Mouse (Mus musculus) bone marrow macrophage, adult 2 months (primary cell): ENCODE data around the gene Ppm1g. TPM values are rescaled to one million over a fixed set of nuclear protein-coding genes. Genes with fewer than 3 reads are reported as not detected.

Experiments used
- H3K27ac ChIP-seq: 2 replicates; pipeline ENCODE4 v1.5.1; 2012; ENCODE audit warnings: low read depth, low read length; ENCODE audit not compliant: insufficient read depth
- H3K4me1 ChIP-seq: 2 replicates; pipeline ENCODE4 v1.6.1; 2012; ENCODE audit warnings: low read length; ENCODE audit not compliant: control insufficient read depth, insufficient read depth
- H3K4me3 ChIP-seq: 2 replicates; pipeline ENCODE4 v1.5.1; 2012; ENCODE audit warnings: mild to moderate bottlenecking, low read length, moderate library complexity; ENCODE audit not compliant: insufficient read depth
- CTCF ChIP-seq: IDR thresholded peaks from 2 replicates; pipeline ENCODE4 v1.5.1; 2012; ENCODE audit warnings: low read depth, mild to moderate bottlenecking, low read length, moderate library complexity
- POLR2A ChIP-seq: IDR thresholded peaks from 2 replicates; pipeline ENCODE4 v1.6.1; 2012; ENCODE audit warnings: mild to moderate bottlenecking, low read depth, low read length, borderline replicate concordance
- polyA plus RNA-seq: library from polyadenylated mRNA; stranded (reverse); fragments of >200 nt; gene quantifications from 2 replicates; pipeline ENCODE4 v1.2.4, GENCODE M21; 2012; ENCODE audit not compliant: missing spikeins, insufficient read depth, insufficient read length

The Ppm1g gene
- polyA plus RNA-seq, 1 experiment: 67.7 TPM

DNA sequence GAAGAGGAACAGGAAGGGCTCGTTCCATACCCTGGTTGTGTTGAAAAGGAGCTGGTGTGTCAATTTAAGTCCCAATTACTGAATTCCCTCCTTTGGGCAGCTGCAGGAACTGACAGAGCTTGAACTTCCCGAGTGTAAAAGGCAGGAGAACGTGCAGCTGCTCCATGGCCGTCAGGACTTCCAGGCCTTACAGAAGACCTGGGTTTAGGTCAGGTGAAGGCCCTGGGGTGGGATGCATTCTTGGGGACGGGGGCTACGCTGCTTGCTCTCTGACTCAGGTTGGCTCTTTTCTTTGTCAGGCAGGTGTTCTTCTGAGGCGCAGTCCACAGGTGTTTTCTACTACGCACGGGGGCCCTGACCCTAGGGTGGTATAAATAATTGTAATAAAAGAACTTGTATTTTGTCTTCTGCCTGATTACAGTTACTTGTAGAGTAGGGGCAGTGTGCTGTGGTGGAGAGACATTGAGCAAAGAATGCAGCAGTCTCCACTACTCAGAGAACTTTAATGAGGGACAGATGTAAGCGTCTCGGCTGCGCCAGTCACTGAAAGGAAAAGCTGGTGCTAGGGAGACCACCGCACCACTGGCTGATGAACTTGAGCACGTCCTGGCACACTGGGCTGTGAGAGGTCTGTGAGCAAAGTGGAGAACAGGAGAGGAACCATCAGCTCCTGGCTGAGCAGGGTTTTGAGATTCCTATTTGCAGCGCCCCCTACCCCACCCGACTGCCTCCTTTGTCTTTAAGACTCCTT lies 32.5 kb upstream of the Ppm1g start:
- no peak overlapping the region for H3K4me3 ChIP-seq
- H3K4me1 ChIP-seq: peaks cover 34% of the 10 kb centered on the region
- TF ChIP-seq CTCF (no peak; the same call in 1 of the 2 replicates), POLR2A (no peak)
- no peak overlapping the region for H3K27ac ChIP-seq

DNA sequence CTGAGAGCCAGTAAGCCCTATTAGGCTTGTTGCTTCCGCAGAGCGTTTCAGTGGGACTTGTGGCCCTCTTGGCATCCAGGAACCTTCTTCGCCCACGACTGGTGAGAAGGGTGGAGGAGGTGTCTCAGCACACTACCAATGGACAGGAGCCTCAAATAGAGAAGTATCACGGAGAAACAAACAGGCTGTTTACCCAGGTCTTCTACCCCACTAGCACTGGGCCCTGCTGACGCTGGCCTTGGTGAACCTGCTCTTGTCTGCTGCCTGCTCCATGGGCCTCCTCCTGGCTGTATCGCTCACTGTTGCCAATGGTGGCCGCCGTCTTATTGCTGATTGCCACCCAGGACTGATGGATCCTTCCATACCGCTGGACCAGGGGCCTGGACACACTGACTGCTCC lies 31.7 kb upstream of the Ppm1g start:
- TF ChIP-seq CTCF: no peak
- no peak for TF ChIP-seq POLR2A
- H3K27ac ChIP-seq: no peak overlapping the region
- H3K4me1 ChIP-seq: peaks cover 28% of the 10 kb centered on the region
- no peak overlapping the region for H3K4me3 ChIP-seq

DNA sequence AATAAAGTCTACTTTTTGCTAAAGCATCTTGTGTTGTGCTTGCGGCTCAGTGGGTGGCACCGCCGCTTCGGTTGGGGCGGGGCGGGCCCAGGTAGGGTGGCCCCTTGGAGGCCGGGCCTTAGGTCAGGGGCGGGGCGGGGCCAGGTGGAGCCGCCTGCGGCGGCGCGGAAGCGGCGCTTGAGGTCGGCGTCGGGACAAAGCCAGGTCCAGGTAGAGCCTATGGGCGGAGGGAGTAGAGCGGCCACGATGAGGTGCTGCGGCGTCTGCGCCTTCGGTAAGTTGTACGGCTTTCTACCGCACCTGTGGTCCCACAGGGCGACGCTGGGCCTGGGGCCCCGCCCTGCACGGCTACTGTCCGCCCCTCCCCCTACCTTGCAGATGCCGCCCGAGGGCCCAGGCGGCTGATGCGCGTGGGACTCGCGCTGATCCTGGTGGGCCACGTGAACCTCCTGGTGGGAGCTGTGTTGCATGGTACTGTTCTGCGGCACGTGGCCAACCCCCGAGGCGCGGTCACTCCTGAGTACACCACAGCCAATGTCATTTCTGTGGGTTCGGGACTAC lies 31.1 kb upstream of the Ppm1g start, which contains the start of gene Krtcap3:
Krtcap3 (plus strand) TSS at position 151 of the 561 bp plus-strand sequence.
- no peak for TF ChIP-seq CTCF
- no peak for TF ChIP-seq POLR2A
- Histone ChIP-seq H3K4me3 (no peak within 1 kb of the TSS), H3K4me1 (peaks cover 28% of the 10 kb centered on the region), H3K27ac (no peak within 1 kb of the TSS)

DNA sequence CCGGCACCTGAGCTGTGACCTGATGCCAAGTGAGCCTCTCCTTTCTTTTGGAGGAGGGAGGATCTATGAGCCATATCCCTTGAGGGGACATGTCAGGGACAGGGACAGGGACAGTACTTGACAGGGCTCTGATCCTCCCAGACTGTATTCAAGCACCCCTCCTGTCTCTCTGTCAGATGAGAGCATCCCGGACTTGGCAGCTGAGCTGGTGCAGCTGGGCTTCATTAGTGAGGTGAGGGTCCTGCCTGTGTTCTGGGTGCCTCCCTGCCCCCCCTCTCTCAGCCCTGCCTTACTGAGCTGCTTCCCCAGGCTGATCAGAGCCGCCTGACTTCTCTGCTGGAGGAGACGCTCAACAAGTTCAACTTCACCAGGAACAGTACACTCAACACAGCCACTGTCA lies 30.2 kb upstream of the Ppm1g start:
- peaks cover 25% of the 10 kb centered on the region for H3K4me1 ChIP-seq
- no peak overlapping the region for H3K27ac ChIP-seq
- no peak overlapping the region for H3K4me3 ChIP-seq
- TF ChIP-seq POLR2A (no peak), CTCF (no peak)

DNA sequence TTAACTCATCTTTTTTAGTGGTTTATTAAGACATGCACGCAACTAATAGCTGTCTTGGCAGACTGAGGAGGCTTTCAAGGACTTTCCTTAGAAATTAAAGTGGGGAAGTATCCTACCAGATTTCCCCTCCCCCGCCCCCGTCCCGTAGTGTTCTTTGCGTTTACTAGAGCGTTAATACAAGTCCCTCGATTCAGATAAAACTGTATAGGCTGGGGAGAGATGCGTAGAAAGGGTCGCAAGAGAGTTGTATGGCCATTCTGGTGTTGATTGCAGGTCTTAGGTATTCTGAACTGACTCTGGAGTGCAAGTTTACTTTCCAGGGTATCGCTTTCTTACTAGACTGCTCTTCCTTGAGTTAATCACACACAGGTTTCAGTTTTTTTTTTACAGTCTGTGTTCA lies 21.7 kb upstream of the Ppm1g start:
- Histone ChIP-seq H3K4me1 (peaks cover 8% of the 10 kb centered on the region), H3K4me3 (peak overlapping the region; percentile 71), H3K27ac (no peak overlapping the region)
- no peak for TF ChIP-seq POLR2A
- TF ChIP-seq CTCF: no peak

DNA sequence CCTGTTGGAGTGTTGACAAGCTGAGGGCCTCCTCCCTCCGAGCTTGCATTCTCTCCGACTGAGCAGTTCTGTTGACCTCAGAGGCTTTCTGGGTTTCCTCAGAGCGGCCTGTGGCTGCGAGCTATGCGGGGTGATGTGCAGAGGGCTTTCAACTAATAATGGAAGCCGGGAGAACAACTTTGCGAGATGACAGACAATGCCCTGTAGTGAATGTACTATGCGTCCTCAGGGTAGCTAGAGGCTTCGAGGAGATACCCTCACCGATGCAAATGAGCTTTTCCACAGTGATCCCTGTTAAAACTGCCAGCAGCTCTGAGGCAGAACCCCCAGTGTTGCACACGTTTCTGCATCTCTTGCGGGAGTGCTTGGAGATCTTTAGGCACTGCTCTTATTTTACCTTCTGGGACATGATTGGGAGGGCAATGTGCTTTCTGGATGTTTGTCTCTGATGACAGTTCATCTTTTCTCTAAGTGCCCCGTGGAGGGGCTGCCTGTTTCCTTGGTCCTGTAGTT lies 21.1 kb upstream of the Ppm1g start:
- TF ChIP-seq CTCF: no peak

DNA sequence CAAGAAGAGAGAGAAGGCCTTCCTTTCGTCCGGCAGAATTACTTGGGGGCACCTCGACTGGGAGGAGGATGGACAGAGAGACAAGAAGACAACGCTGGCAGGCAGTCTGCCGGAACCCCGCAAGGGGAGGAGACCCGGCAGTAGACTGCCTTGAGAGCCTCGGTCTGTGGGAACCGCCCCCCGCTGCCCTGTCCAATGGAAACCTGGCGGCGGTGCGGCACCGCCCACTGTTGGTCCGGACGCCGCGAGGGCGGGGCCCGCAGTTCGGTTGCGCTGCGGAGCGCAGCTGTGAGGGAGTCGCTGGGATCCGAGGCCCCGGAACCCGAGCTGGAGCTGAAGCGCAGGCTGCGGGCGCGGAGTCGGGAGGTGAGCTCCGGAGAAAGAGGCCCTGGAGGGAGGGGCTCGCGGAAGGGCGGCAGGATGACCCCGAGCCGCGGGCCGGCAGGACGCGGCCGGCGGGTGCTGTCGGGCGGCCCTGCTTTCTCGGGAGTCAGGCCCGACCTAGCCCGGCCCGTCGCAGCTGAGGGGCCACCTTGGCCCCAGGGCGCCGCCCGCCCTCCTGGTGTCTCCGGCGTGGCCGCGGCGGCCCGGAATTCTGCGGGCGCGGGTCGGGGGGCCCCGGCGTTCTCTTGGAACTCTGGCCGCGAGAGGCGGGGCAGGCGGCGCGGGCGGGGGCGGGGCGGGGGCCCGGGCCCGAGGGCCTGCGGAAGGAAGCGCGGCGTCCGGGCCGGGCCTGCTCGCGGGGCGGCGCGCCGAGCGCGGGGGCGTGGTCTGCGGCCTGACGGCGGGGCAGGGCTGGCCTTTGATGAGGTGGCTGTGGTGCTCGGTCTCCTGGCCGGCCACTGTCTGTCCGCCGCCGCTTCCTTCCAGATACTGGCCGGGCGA lies 20.4 kb upstream of the Ppm1g start, which contains the start of the genes Nrbp1 and Gm9970:
Nrbp1 (plus strand) TSS at position 228 of the 885 bp plus-strand sequence.
Gm9970 (minus strand) TSS at position 596 of the 885 bp plus-strand sequence.
- TF ChIP-seq POLR2A (no peak), CTCF (no peak)
- Histone ChIP-seq H3K4me1 (peaks cover 8% of the 10 kb centered on the region), H3K4me3 (peak within 1 kb of the TSS; percentile 91), H3K27ac (peak within 1 kb of the TSS; percentile 93)

More for the DNA sequence above, 21.1 kb upstream of the Ppm1g start:
- Histone ChIP-seq H3K27ac (peak overlapping the region; percentile 0; the same call in 1 of the 2 replicates), H3K4me1 (peaks cover 8% of the 10 kb centered on the region), H3K4me3 (peak overlapping the region; percentile 71)

DNA sequence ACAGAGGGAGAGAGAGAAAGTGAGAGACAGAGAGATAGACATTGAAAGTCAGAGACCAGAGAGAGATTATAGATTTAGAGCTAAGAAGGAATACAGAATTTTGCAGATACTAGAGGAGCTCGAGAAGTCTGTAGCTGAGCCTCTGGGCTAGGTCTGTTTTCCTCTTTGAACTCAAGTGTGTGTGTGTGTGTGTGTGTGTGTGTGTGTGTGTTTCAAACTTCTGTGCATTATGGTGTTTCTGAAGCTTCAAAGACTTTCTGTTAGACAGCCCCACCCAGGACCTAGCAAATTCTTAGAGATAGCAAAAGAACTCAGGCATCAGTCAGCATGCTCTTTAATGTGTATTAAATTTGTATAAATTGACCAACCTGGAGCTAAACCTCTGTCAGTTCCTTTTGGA lies 6.2 kb upstream of the Ppm1g start:
- Histone ChIP-seq H3K27ac (no peak overlapping the region), H3K4me3 (no peak overlapping the region), H3K4me1 (peaks cover 12% of the 10 kb centered on the region)
- no peak for TF ChIP-seq CTCF
- no peak for TF ChIP-seq POLR2A

DNA sequence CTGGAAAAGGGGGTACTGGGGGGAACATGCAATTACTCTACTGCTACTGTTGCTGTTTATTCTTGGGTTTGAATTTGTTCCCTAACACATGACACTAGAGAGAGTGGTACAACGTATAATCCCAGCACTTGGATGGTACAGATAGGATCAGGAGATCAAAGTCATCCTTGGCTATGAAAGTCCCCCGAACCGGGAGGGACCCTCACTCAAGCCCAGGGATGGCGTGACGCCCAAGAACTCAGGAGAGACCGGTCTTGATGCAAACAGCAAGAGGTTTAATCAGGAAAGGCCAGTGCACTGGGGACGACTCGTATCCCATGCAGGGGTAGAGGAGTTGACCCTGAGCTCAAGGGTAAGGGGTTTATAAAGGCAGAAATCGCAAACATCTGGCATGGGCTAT lies 2.2 kb upstream of the Ppm1g start:
- Histone ChIP-seq H3K27ac (no peak overlapping the region), H3K4me3 (no peak overlapping the region), H3K4me1 (peaks cover 2% of the 10 kb centered on the region; the same call in 1 of the 2 replicates)
- TF ChIP-seq POLR2A (no peak), CTCF (no peak)
